Mouse (Mus musculus) adipose tissue, adult 10 weeks (tissue): ENCODE measurements around the gene Zfp93. TPM values are rescaled to one million over a fixed set of nuclear protein-coding genes. Genes with fewer than 3 reads are reported as not detected.

Source experiments
- polyA plus RNA-seq: library from polyadenylated mRNA; stranded (reverse); fragments of 350-450 nt; fragmentation: Illumina TruSeq; extraction: RNeasy Lipid Tissue Mini Kit (QIAGEN cat#74804); gene quantifications from one replicate; pipeline ENCODE4 v1.2.3, GENCODE M21; 2014; ENCODE audit warnings: low read depth, low replicate concordance

The Zfp93 gene
- polyA plus RNA-seq: 4.3 TPM

GRCm38 (mm10) chr7:24270288-24270672, at the start of gene Zfp93:
TSS of gene Zfp93 (plus strand) at chr7:24270420.

GRCm38 (mm10) chr7:24237040-24237791, 33.0 kb upstream of the Zfp93 start, which contains the start of gene Zfp109:
TSS of gene Zfp109 (minus strand) at chr7:24237560.

GRCm38 (mm10) chr7:24254633-24255474, 15.4 kb upstream of the Zfp93 start, which contains the start of gene Zfp108:
TSS of gene Zfp108 (plus strand) at chr7:24254794.

GRCm38 (mm10) chr7:24300771-24301282, 30.6 kb downstream of the Zfp93 start, which contains the start of gene Zfp61:
TSS of gene Zfp61 (minus strand) at chr7:24301232.

GRCm38 (mm10) chr7:24316567-24317092, 46.4 kb downstream of the Zfp93 start, which contains the start of gene Zfp94:
TSS of gene Zfp94 (minus strand) at chr7:24316666.

Other genes with a start within 250 kb of the Zfp93 start
- not detected for gene Vmn1r183, start 217.2 kb upstream of the Zfp93 start, polyA plus RNA-seq
- gene Zfp180, start 188.5 kb upstream of the Zfp93 start, polyA plus RNA-seq: 12.1 TPM
- 4.6 TPM for gene Zfp112, start 158.1 kb upstream of the Zfp93 start, polyA plus RNA-seq
- gene Zfp235, start 136.3 kb upstream of the Zfp93 start, polyA plus RNA-seq: 6.9 TPM
- gene Zfp114, start 95.4 kb upstream of the Zfp93 start, polyA plus RNA-seq: 0.34 TPM
- gene Zfp111, start 59.0 kb upstream of the Zfp93 start, polyA plus RNA-seq: 5.2 TPM
- gene Zfp109, start 32.9 kb upstream of the Zfp93 start, polyA plus RNA-seq: 1.8 TPM
- gene Zfp108, start 15.6 kb upstream of the Zfp93 start, polyA plus RNA-seq: 2.3 TPM
- gene Zfp61, start 30.8 kb downstream of the Zfp93 start, polyA plus RNA-seq: 12.2 TPM
- gene Zfp94, start 46.2 kb downstream of the Zfp93 start, polyA plus RNA-seq: 6.8 TPM
- gene Tescl, start 63.5 kb downstream of the Zfp93 start, polyA plus RNA-seq: 3.5 TPM
- gene Lypd5, start 78.8 kb downstream of the Zfp93 start, polyA plus RNA-seq: not detected
- 6.2 TPM for gene Kcnn4, start 99.8 kb downstream of the Zfp93 start, polyA plus RNA-seq
- gene Smg9, start 129.2 kb downstream of the Zfp93 start, polyA plus RNA-seq: 26.5 TPM
- gene Irgc1, start 181.9 kb downstream of the Zfp93 start, polyA plus RNA-seq: 18.3 TPM
- gene Plaur, start 192.1 kb downstream of the Zfp93 start, polyA plus RNA-seq: 6.9 TPM
- gene Cadm4, start 211.6 kb downstream of the Zfp93 start, polyA plus RNA-seq: 5.4 TPM
- gene Zfp428, start 236.6 kb downstream of the Zfp93 start, polyA plus RNA-seq: 3.0 TPM
- gene AC161166.1, start 242.0 kb downstream of the Zfp93 start, polyA plus RNA-seq: 3.2 TPM